Mouse (Mus musculus): ENCODE measurements around the gene Rad23b.
"Not testable (repeated sequence)": the region's sequence is repeated elsewhere in the genome, so short reads cannot be mapped to it uniquely, and the experiment has no call there.

Rad23b gene

DNA sequence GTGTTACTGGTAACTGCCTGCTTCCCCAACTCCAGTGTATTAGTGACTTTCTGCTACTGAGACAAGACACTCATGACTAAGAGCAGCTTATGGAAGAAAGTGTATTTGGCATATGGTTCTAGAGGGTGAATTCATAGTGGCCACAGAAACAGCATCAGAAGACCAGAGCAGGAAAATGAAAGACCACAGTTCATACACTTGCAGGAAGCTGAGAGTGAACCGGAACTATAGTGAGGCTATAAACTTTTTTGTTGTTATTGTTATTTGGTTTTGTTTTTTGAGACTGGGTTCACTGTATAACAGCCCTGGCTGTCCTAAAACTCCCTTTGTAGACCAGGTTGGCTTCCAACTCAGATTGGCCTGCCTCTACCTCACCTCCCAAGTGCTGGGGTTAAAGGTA is 6.0 kb downstream of the Rad23b start:
- DNase-seq (ENCODE audit: low read depth, low spot score), result no peak

DNA sequence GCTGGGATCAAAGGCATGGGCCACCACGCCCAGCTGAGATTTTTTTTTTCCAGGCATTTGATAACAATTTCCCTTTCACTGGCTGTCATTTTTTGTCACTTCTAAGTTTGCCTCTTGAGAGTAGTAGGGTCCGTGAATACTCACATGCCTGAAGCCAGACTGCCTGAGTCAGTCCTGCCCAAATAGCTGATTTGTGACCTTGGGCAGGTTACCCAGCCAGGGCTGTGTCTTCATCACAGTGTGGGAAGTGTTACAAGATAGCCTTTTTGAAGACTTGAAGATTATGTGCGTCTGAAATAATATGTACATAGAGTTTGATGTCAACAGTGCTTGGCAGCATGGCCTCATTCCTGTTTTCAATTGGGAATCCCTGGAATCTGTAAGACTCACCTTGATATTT is 6.9 kb downstream of the Rad23b start:
- no peak for DNase-seq (ENCODE audit: low read depth, low spot score)

DNA sequence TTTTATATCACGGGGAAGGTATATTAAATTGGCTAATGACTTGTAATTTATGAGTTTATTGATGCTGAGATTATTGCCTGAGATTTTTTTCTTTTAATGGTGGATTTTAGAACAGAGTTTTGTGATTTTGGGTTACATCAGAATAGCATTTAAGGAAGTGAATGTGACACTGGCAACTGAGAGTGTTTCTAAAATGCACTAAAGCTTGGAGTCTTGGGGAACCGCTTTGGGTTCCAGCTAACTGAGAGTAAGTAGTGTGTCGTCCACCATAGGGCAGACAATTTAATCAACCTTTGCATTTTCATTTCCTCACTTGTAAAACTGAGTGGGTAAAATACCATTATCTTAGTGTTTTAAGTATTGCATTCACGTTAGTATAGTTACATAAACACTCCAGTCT is 14.0 kb downstream of the Rad23b start:
- no peak for DNase-seq (ENCODE audit: low read depth, low spot score)

GRCm38 (mm10) chr4:55364374-55364773 is 14.5 kb downstream of the Rad23b start:
- DNase-seq (ENCODE audit: low read depth, low spot score), result no peak

DNA sequence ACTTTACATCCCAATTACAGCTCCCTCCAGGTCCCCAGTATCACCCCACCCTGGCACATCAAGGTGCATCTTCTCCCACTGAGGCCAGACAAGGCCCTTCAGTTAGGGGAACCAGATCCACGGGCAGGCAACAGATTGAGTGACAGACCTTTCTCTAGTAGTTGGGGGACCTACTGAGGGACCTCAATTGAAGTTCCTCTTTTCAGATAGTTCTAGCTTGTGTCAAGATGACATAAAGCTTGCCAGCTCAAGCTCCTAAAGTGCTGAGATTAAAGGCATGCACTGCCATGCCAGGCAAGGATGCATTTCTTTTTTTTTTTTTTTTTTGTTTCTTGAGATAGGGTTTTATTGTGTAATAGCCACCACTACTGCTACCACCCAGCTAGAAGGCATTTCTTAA is 16.2 kb downstream of the Rad23b start:
- no peak for DNase-seq (ENCODE audit: low read depth, low spot score)

DNA sequence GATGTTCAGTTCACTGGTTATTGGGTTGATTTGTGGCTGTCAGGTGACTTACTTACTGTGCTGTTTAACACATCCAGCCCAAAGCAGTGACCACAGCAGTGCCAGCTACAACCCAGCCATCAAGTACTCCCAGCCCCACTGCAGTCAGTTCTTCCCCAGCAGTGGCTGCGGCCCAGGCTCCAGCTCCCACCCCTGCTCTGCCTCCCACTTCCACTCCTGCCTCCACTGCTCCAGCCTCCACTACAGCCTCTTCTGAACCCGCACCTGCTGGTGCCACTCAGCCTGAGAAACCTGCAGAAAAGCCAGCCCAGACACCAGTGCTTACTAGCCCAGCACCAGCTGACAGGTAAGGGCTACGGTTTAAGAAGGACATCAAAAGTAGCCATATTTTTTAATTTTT is 20.3 kb downstream of the Rad23b start:
- no peak for DNase-seq (ENCODE audit: low read depth, low spot score)

DNA sequence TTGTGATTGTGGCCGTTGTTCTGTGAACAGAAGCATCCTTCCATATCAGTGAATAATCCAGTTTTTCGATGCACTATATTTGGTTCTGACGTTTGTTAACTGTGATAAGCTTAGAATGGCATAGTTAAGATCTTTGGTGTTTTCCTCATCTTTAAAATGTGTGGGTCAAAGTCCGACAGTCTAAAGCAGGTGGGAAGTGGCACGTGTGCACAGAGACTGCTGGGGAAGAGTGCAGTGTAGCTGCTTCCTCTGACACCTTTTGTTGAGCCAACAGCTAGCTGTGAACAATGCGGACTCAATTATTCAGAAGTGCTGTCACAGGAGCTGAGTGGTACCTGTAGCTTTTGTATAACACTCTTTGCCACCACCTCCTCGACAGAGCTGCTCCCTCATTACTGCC is 21.5 kb downstream of the Rad23b start:
- DNase-seq (ENCODE audit: low read depth, low spot score), result no peak

GRCm38 (mm10) chr4:55382350-55382749 is 32.5 kb downstream of the Rad23b start:
- no peak for DNase-seq (ENCODE audit: low read depth, low spot score)

- no peak for DNase-seq (ENCODE audit: low read depth, low spot score)
Measured at GRCm38 (mm10) chr4:55386768-55387167, 36.9 kb downstream of the Rad23b start.

DNA sequence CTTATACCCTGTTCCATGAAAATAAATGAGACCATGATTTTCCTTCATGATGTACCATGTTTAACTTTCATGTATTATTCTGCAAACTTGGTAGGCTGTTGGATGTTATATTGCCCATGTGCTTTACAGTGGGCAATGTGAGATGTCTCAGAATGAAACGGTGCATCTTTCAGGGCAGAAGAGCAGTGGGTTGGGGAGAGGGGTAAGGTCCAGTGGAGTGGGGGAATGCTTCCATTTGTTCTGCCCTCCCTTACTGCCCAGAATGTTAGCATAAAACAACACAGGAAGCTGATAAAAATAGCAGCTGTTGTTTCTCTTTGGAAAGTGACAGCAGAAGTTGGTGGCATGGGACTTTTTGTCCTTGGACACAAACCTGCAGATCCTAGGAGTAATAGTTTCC is 41.6 kb downstream of the Rad23b start:
- DNase-seq (ENCODE audit: low read depth, low spot score), result no peak

DNA sequence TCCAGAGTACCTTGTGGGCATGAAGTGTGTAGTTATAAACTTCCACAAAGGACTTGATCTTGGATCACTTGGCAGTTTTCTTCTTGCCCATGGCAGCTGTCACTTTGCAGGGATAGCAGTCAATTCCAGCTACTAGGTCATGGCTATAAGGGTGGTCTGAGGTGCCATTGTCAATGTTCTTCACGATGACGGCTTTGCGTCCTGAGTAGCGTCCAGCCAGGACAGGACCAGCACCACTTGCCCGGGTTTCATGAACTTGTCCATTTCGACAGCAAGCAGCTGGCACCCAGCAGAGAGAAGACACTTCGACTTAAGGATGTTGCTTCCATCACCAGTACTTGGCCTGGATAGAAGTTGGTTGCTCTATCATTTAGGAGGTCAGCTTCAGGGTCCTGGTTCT is 42.6 kb downstream of the Rad23b start:
- DNase-seq (ENCODE audit: low read depth, low spot score), result no peak

- DNase-seq (ENCODE audit: low read depth, low spot score), result peak; percentile 39
Measured at GRCm38 (mm10) chr4:55397911-55398762, 48.3 kb downstream of the Rad23b start.

DNA sequence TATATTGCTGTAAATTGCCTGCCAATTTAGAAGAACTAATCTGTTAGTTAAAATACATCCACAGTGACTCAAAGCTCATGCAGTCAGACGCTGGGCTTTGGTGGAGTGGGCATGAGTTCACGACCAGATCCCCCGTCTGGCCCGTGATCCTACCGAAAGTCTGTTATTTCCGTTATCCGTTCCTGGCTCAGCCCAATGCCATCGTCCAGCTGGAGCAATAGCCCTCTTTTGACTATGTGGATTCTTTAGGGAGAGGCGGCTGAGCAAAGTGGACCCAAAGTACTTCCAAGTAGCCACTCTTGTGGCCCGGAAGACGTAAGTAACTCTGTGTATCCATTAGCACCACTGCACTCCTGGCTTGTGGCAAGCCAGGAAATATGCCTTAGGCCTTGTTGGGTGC is 49.1 kb downstream of the Rad23b start:
- no peak for DNase-seq (ENCODE audit: low read depth, low spot score)

- DNase-seq (ENCODE audit: low read depth, low spot score), result no peak
Measured at GRCm38 (mm10) chr4:55405329-55405728, 55.5 kb downstream of the Rad23b start.

- DNase-seq (ENCODE audit: low read depth, low spot score), result no peak
Measured at GRCm38 (mm10) chr4:55406558-55406957, 56.7 kb downstream of the Rad23b start.

DNA sequence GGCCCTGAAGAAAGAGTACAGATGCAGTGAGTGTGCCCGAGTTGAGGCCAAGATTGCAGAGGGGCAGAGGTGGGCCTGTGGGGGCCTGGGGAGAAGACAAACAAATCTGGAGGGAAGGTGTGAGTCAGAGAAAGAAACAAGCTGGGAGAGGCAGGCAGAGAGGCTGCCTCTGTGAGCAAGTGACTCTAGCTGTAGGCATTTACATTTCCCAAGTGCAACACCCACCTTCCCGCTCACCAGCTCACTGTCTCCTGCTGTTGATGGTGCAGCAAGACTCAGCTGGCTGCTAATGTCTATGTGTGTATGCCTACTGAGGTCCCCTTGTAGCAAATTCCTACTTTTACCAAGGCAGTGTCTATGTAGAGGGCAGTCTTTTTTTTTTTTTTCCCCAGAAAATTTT is 58.2 kb downstream of the Rad23b start:
- no peak for DNase-seq (ENCODE audit: low read depth, low spot score)

DNA sequence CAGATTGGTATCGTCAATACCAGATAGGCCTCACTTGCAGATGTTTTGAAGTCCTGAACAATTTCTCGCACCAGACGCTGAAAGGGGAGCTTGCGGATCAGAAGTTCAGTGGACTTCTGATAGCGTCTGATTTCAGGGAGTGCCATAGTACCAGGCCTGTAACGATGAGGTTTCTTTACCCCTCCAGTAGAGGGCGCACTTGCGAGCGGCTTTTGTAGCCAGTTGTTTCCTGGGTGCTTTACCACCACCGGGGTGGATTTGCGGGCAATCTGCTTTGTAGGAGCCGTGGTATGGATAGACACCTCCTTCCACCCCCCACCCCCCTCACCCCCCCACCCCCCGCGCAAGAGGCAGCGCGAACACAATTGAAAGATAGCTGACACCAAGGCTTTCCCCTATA is 59.2 kb downstream of the Rad23b start:
- no peak for DNase-seq (ENCODE audit: low read depth, low spot score)

DNA sequence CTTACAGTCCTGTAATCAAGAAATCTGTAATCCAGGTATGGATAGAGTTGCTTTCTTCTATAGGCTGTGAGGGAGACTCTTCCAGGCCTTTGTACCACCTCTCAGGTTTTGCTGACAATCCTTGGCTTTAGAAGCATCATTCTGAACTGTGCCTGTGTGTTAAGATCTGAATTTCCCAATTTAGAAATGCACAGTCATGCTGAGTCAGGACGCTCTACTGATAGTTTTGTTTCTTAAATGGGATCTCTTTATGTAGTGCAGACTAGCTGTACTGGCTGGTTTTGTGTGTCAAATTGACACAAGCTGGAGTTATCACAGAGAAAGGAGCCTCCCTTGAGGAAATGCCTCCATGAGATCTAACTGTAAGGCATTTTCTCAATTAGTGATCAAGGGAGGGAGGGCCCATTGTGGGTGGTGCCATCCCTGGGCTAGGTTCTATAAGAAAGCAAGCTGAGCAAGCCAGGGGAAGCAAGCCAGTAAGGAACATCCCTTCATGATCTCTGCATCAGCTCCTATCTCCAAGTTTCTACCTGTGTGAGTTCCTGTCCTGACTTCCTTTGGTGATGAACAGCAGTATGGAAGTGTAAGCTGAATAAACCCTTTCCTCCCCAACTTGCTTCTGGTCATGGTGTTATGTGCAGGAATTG is 59.9 kb downstream of the Rad23b start:
- DNase-seq (ENCODE audit: low read depth, low spot score), result not testable (repeated sequence)

DNA sequence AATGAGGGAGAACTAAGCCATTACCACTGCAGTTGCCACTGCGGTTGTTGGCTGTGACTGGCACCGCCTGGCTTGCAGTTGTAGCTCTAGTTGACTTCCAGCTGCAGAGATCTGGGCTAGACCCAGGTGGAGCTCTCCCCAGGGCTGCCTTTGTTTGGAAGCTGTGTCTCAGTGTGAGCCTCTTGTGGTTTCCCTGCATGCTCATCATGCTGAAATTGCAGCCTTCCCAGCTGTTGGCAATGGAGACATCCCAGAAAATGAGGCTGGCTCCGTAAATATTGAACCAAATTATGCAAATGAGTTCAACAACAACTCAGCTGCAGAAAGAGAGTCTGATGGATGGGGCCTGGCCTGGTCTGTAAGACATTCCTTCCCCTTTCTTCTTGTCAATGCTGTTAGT is 66.0 kb downstream of the Rad23b start:
- no peak for DNase-seq (ENCODE audit: low read depth, low spot score)

GRCm38 (mm10) chr4:55426250-55426649 is 76.4 kb downstream of the Rad23b start:
- no peak for DNase-seq (ENCODE audit: low read depth, low spot score)

All from retina, postnatal 7 days (tissue).